Mouse (Mus musculus): ENCODE results near the gene Mepce. TPM values are rescaled to one million over a fixed set of nuclear protein-coding genes. Genes with fewer than 3 reads are reported as not detected.
"Not testable (repeated sequence)": the region's sequence is repeated elsewhere in the genome, so short reads cannot be mapped to it uniquely, and the experiment has no call there.

The Mepce gene
- 11.5 and 12.3 TPM in 2 replicates for polyA plus RNA-seq (2015; fragmentation: Nextera tagmentation; extraction: Ambion mirVana)

DNA sequence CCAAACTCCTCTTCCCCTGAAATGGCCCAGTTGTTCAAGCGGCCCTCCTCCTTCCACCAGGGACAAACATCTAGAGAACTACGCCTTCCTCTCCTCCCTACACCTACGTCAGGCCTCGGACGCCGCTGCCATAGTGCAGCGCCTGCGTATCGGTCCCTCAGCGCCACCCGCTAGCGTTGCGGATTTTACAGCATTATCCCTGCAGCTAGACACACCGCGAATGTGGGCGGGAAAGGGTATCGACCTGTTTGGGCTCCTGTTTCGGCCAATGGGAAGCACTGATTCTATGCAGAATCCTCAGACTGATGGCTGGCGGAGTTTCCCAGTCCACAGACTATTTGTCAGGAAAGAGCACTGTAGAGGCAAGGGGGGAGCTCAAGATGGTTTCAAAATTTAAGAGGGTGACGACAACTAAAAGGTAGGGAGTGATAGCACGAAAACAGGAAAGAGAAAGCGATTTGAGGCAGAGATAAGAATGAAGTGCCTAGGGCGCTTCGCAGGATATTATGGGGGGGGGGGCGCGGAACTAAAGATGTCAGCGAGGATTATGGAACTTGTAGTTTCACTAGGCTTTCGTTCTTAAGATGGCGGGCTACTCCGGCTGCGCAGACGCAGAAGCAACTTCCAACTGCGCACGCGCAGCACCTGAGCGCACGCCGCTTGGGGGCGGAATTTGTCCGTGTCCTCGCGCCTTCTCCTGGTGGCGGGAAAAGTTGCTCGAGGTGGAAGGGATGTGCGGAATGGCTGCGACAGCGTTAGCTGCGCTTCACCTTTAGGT lies at the start of gene Mepce, which contains the start of gene Zcwpw1:
Gene Mepce (minus strand): TSS at position 505 of the 778 bp plus-strand sequence.
Gene Zcwpw1 (plus strand): TSS at position 648 of the 778 bp plus-strand sequence.
- Histone ChIP-seq H3K27me3 (no peaks in the 10 kb centered on the region), H3K9ac (peak within 1 kb of the TSS; percentile 79), H3K4me1 (peaks cover 36% of the 10 kb centered on the region), H3K36me3 (peaks cover 14% of the 10 kb centered on the region), H3K27ac (peak within 1 kb of the TSS; percentile 99), H3K4me2 (peak within 1 kb of the TSS; percentile 70), H3K4me3 (peak within 1 kb of the TSS; percentile 61), H3K9me3 (no peaks in the 10 kb centered on the region)
- ATAC-seq (ENCODE audit: borderline replicate concordance, extremely low read depth, low FRiP score, low TSS enrichment): peak; percentile 52
- under 1% methylated on average over 48 of the region's 48 CpGs for WGBS

DNA sequence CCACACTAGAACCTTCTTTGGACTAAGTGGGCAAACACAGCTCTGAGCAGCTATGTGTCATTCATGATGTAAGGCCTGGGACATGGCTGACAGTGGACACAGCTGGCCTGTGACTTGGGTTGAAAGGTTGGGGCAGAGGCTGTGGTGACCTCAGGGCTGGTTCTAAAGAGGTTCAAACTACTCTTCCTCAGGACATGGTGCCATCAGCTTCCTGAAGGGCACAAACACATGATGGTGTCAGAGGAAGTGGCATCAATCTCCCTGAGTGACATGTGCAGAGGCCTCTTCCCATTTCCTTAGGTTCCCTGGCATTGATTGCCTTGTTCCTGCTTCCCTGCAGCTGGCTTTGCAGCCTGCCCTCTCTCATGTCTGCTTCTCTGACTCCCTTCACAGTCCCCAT lies 49.7 kb upstream of the Mepce start:
- H3K27me3 ChIP-seq; H3K27ac ChIP-seq; H3K36me3 ChIP-seq; H3K4me2 ChIP-seq; H3K4me1 ChIP-seq; ATAC-seq (ENCODE audit: borderline replicate concordance, extremely low read depth, low FRiP score, low TSS enrichment); H3K9ac ChIP-seq; H3K4me3 ChIP-seq; H3K9me3 ChIP-seq: not testable (repeated sequence)

DNA sequence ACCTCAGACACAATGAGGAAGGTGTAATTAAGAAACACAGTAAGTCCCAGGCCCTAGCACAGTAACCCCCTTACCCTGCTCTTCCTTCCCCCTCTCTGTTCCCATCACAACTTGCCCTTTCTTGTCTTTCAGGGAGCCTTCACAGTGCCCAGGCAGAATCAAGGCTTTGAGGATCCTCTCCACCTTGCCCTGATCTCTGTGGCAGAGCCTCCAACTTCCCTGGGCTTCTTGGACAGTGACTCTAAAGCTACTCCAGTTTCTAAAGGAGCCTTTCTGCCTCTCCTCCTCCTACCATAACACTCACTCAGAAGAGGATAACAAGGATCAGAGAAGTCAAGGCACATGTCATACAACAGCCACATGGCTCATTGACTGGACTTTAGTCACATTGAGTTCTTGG lies 49.2 kb upstream of the Mepce start:
- no peaks in the 10 kb centered on the region for H3K27me3 ChIP-seq
- no peak for ATAC-seq (ENCODE audit: borderline replicate concordance, extremely low read depth, low FRiP score, low TSS enrichment)
- no peak overlapping the region for H3K9ac ChIP-seq

DNA sequence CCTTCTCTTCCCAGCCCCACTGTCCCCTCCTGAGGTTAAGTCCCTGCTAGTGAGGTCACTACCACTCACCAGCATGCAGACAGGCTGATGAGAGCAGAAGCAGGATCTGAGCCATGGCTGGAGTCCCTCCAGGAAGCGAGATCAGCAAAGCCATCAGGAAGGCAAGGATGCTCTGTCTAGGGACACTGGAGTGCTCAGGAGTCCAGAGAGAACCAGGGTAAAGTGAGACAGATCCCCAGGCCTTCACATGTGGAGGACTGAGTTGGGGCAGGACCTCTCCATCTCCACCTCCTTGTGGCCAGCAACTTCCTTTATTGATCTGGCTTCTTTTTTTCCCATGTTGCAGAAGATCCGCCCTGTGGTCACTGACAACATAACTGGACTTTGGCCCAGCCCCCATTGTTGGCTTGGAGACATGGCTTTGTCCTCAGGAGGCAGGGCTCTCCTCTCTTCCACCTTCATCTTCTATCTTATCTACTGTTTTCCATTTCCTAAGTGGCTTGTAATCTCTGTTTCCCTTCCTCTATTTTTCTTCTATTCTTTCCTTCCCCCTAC lies 48.6 kb upstream of the Mepce start, which contains the start of gene Pilra:
Gene Pilra (minus strand): TSS at position 316 of the 555 bp plus-strand sequence.
- not testable (repeated sequence) for H3K4me3 ChIP-seq; H3K4me2 ChIP-seq; H3K36me3 ChIP-seq; H3K9me3 ChIP-seq; H3K27ac ChIP-seq; H3K27me3 ChIP-seq; ATAC-seq (ENCODE audit: borderline replicate concordance, extremely low read depth, low FRiP score, low TSS enrichment); H3K9ac ChIP-seq; H3K4me1 ChIP-seq
- 60% methylated on average over 2 of the region's 2 CpGs for WGBS

More for the DNA sequence above, 49.2 kb upstream of the Mepce start:
- H3K4me3 ChIP-seq: no peak overlapping the region
- no peaks in the 10 kb centered on the region for H3K36me3 ChIP-seq
- H3K9me3 ChIP-seq: no peaks in the 10 kb centered on the region
- H3K27ac ChIP-seq: no peak overlapping the region
- H3K4me2 ChIP-seq: no peak overlapping the region
- H3K4me1 ChIP-seq: no peaks in the 10 kb centered on the region

DNA sequence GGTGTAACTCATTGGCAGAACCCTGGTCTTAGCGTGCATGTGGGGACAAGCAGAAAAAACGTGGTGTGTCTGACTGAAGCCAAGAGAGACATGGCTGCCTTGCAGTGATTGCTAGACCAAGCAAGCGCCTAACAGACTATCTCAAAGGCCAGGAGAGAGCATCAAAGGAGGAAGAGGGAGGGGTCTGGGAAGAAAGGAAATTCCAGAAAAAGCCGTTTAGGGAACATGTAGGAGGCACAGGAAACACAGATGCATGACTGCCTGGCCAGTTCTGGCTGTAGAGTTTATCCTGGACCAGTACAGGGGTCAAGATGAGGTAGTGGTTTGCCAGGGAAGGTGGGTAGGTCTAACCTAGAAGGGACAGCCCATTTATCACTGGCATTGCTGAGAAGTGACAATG lies 46.0 kb upstream of the Mepce start:
- Histone ChIP-seq H3K27me3 (no peaks in the 10 kb centered on the region), H3K4me2 (no peak overlapping the region), H3K36me3 (no peaks in the 10 kb centered on the region), H3K4me3 (no peak overlapping the region), H3K9ac (no peak overlapping the region), H3K9me3 (no peaks in the 10 kb centered on the region), H3K4me1 (no peaks in the 10 kb centered on the region), H3K27ac (no peak overlapping the region)
- 38% methylated on average over 4 of the region's 4 CpGs for WGBS
- no peak for ATAC-seq (ENCODE audit: borderline replicate concordance, extremely low read depth, low FRiP score, low TSS enrichment)

DNA sequence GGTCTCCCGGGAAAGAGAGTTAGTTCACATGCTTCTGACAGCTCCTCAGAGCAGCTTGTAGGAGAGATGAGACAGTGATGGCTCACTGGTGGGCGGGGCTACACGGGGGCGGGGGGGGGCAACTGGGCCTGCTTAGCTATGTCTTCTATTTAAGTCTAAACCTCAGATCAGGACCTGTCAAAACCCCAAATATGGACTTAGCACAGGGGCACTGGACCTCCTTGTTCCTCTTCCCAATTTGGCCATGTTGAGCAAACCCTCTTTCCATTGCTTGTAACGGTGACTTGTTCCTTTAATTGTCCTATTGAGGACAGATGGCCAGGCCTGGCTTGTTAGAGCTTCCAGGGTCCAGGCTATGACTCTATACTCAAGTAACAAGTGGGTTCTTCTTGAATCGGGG lies 44.1 kb upstream of the Mepce start:
- H3K27ac ChIP-seq: no peak overlapping the region
- H3K4me1 ChIP-seq: no peaks in the 10 kb centered on the region
- no peaks in the 10 kb centered on the region for H3K36me3 ChIP-seq
- no peak overlapping the region for H3K9ac ChIP-seq
- WGBS: 73% methylated on average over 6 of the region's 6 CpGs
- no peak overlapping the region for H3K4me2 ChIP-seq
- no peaks in the 10 kb centered on the region for H3K9me3 ChIP-seq
- H3K4me3 ChIP-seq: no peak overlapping the region
- ATAC-seq (ENCODE audit: borderline replicate concordance, extremely low read depth, low FRiP score, low TSS enrichment): no peak
- H3K27me3 ChIP-seq: no peaks in the 10 kb centered on the region

DNA sequence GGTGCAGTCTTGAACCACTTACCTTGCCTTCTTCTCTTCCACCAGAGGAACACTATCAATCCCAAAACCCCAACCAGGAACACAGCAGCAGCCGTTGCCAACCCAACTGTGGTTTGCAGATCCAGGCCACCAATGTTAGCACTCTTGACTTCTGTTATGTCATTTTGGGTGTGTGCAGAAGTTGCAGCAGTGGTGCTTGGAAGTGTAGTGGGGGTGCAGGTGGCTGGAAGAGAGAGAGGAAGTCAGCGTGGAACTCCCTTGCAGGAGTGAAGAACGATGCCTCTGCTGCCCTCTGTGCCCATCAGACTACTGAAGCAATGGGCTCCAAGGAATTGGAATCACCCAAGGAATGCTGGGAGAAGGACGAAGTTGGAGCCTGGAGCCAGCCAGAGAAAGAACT lies 43.7 kb upstream of the Mepce start:
- Histone ChIP-seq H3K4me3 (no peak overlapping the region), H3K9ac (no peak overlapping the region), H3K27ac (no peak overlapping the region), H3K27me3 (no peaks in the 10 kb centered on the region), H3K9me3 (no peaks in the 10 kb centered on the region), H3K4me1 (no peaks in the 10 kb centered on the region), H3K36me3 (no peaks in the 10 kb centered on the region), H3K4me2 (no peak overlapping the region)
- 77% methylated on average over 4 of the region's 4 CpGs for WGBS
- no peak for ATAC-seq (ENCODE audit: borderline replicate concordance, extremely low read depth, low FRiP score, low TSS enrichment)

DNA sequence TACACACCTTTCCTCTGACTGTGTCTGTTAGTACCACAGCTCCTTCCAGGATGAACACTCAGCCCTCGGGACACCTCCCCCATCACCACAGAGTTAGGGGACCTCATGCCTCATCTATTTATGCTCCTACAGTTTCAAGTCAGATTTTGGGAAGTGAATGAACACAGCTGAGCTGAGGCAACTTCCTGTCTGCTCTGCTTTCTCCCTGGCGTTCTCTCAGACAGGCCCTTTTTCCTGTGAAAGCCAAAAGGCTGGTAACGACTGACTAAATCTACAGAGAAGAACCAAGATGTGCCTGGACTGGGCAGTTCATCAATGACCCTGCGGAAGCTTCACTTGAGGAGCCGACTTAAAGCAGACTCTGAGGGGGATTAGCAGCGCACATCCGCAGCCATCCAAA lies 42.8 kb upstream of the Mepce start:
- Histone ChIP-seq H3K9me3 (no peaks in the 10 kb centered on the region), H3K36me3 (no peaks in the 10 kb centered on the region), H3K4me2 (no peak overlapping the region), H3K27ac (0 out of 2 replicates have a peak overlapping the region, but pooled peaks have one; percentile 29), H3K4me3 (no peak overlapping the region), H3K9ac (no peak overlapping the region), H3K27me3 (no peaks in the 10 kb centered on the region), H3K4me1 (no peaks in the 10 kb centered on the region)
- ATAC-seq (ENCODE audit: borderline replicate concordance, extremely low read depth, low FRiP score, low TSS enrichment): no peak
- WGBS: 65% methylated on average over 7 of the region's 7 CpGs

DNA sequence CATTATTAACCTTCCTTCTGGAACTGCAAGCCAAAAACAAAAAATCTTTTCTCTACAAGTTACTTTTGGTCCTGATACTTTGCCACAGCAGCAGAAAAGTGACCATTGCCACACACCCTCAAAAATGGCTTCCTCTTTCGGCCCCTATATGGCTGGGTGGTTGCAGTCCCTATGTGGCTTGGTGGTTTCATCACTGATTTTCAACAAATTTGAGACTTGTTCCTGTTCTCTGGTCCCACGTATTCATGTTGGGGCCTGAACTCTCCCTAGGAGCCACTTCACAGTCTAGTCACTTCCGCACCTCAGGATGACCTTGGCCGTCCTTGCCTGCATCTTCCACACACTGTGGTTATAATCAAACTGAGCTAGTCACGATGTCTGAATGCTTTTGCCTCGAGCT lies 41.2 kb upstream of the Mepce start:
- 77% methylated on average over 6 of the region's 6 CpGs for WGBS
- H3K4me3 ChIP-seq: no peak overlapping the region
- no peaks in the 10 kb centered on the region for H3K27me3 ChIP-seq
- no peaks in the 10 kb centered on the region for H3K36me3 ChIP-seq
- no peak overlapping the region for H3K27ac ChIP-seq
- no peak for ATAC-seq (ENCODE audit: borderline replicate concordance, extremely low read depth, low FRiP score, low TSS enrichment)
- H3K9me3 ChIP-seq: no peaks in the 10 kb centered on the region
- H3K9ac ChIP-seq: no peak overlapping the region
- no peak overlapping the region for H3K4me2 ChIP-seq
- H3K4me1 ChIP-seq: no peaks in the 10 kb centered on the region

DNA sequence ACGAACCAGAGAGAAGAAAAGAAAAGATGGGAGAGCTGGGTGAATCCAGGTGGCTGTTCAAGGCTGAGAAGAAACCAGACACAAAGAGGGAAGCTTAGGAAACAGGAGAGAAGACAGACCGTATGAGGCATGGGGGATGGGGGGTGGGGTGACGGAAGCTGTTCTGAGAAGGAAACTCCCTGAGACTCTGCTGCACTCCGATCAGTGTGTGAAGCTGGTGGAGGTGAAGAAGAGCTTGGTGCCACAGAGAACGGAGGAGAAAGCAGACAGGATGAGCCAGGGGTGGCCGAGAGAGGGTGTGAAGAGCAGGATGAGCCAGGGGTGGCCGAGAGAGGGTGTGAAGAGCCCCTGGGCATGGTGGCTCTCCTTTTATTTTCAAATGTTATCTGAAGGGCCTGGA lies 39.0 kb upstream of the Mepce start:
- Histone ChIP-seq H3K4me1 (no peaks in the 10 kb centered on the region), H3K9me3 (no peaks in the 10 kb centered on the region), H3K27ac (no peak overlapping the region), H3K4me3 (no peak overlapping the region), H3K36me3 (no peaks in the 10 kb centered on the region), H3K9ac (no peak overlapping the region), H3K4me2 (no peak overlapping the region), H3K27me3 (no peaks in the 10 kb centered on the region)
- no peak for ATAC-seq (ENCODE audit: borderline replicate concordance, extremely low read depth, low FRiP score, low TSS enrichment)
- 46% methylated on average over 7 of the region's 7 CpGs for WGBS

DNA sequence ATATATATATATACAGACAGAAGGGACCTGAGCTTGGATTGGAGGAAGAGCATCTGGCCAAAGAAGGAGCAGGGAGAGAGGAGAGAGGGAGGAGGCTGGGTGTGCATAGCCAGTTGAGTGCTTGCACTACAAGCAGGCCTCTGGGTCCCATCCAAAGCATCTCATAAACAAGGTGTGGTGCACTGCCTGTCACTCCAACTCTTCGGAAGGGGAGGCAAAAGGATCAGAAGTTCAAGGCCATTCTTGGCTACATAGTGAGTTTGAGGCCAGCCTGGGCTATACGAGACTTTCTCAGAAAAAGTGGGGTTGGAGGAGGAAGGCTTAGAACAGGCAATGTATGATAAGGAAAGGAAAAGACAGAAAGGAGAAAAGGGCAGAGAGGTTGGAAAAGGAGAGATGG lies 38.5 kb upstream of the Mepce start:
- no peaks in the 10 kb centered on the region for H3K27me3 ChIP-seq
- WGBS: 74% methylated on average over 2 of the region's 2 CpGs
- no peak overlapping the region for H3K4me3 ChIP-seq
- no peaks in the 10 kb centered on the region for H3K36me3 ChIP-seq
- no peaks in the 10 kb centered on the region for H3K4me1 ChIP-seq
- no peak overlapping the region for H3K9ac ChIP-seq
- no peak overlapping the region for H3K27ac ChIP-seq
- H3K9me3 ChIP-seq: no peaks in the 10 kb centered on the region
- no peak for ATAC-seq (ENCODE audit: borderline replicate concordance, extremely low read depth, low FRiP score, low TSS enrichment)
- no peak overlapping the region for H3K4me2 ChIP-seq

DNA sequence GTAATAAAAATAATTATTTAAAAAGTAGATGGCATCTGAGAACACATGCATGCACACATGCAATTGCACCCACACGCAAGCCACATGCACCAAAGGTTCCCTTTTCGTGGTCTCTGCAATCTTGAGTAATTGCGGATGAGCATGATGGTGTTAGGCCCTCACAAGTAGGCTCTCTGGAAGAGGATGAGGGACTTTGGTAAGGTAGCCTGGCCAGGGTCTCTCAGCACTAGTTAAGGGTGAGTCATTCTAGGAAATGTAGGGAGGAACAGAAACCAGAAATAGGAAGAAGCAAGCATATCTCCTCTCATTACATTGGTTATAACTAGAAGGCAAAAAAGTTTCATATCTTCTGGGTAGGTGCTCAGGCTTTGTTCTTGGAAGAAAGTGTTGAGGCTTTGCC lies 37.6 kb upstream of the Mepce start:
- Histone ChIP-seq H3K9ac (no peak overlapping the region), H3K36me3 (no peaks in the 10 kb centered on the region), H3K4me3 (no peak overlapping the region), H3K27ac (no peak overlapping the region), H3K27me3 (no peaks in the 10 kb centered on the region), H3K4me1 (no peaks in the 10 kb centered on the region), H3K4me2 (no peak overlapping the region), H3K9me3 (no peaks in the 10 kb centered on the region)
- WGBS: 89% methylated on average over 3 of the region's 3 CpGs
- no peak for ATAC-seq (ENCODE audit: borderline replicate concordance, extremely low read depth, low FRiP score, low TSS enrichment)
